Mouse (Mus musculus) liver, embryonic 14.5 days (tissue): ENCODE measurements at regions not wholly inside any gene's neighbourhood (a gene's known extent, or its start where the extent isn't known, plus 50 kb on each side); places are given as distances from the start of the nearest gene placed in this dataset.

Source experiments
- CTCF ChIP-seq: IDR thresholded peaks from 2 replicates; pipeline ENCODE4 v1.5.1; 2016; ENCODE audit warnings: antibody characterized with exemption, low read depth, control low read depth
- EP300 ChIP-seq: IDR thresholded peaks from 2 replicates; pipeline ENCODE4 v1.6.1; 2016; ENCODE audit warnings: antibody characterized with exemption, low read depth

- no peak for TF ChIP-seq CTCF
- TF ChIP-seq EP300 = no peak
Measured at GRCm38 (mm10) chr1:152217404-152217803, 127.5 kb upstream of the 1700025G04Rik start.
